Mouse (Mus musculus) CD4-positive naive resting alpha-beta T cell, adult 76 days (primary cell): Measurements from ENCODE around the gene Egr4. TPM values are rescaled to one million over a fixed set of nuclear protein-coding genes. Genes with fewer than 3 reads are reported as not detected.

Experiments used
- total RNA-seq: library from RNA; stranded (reverse); gene quantifications from one replicate; pipeline ENCODE4 v1.2.4, GENCODE M21; 2023

The Egr4 gene
- 0.26 TPM for total RNA-seq

DNA sequence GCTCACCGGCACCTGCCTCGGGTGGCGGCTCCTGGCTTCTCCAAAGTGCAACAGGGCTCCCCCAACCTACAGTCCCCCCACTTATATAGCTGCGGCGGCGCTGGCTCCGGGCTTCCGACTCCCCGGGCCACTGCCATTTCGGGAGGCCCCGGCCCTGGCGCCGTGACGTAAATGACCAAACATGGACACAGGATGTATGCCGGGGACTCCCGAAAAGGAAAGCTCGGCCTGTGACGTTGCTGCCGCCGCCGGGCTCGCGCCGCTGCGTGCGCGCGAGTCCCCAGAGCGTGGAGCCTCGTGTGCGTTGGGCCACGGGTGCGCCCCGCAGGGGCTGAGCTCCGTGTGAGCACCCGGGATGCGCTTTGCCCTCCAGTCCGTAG, at the start of gene Egr4:
Egr4 (minus strand) TSS at position 59 of the 380 bp plus-strand sequence.

DNA sequence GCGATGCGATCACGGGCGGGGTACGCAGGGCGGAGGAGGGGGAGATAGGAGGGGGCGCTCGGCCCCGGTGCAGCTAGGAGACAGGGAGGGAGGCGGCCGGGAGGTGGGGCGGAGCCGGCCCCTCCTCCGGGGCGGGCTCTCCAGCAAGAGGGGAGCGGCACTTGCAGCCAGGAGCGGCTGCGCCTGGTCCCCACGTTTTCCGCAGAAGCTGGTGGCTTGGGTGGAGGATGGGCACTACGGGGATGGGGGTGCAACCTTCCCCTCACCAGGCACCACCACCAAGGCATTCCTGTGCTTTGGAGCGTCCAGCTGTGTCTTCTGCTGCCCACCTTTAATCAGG, 10.5 kb downstream of the Egr4 start, which contains the start of gene Fbxo41:
Fbxo41 (minus strand) TSS at position 84 of the 340 bp plus-strand sequence.

Other genes with a start within 250 kb of the Egr4 start
- 5.7 TPM for gene Sfxn5, start 180.2 kb downstream of the Egr4 start, total RNA-seq
- 1.6 TPM for gene Rab11fip5, start 139.0 kb downstream of the Egr4 start, total RNA-seq
- gene Noto, start 89.7 kb downstream of the Egr4 start, total RNA-seq = not detected
- 46.2 TPM for gene Smyd5, start 81.6 kb downstream of the Egr4 start, total RNA-seq
- gene Cct7, start 62.1 kb downstream of the Egr4 start, total RNA-seq = 191 TPM
- gene Pradc1, start 61.6 kb downstream of the Egr4 start, total RNA-seq = 21.3 TPM
- not detected for gene Fbxo41, start 10.6 kb downstream of the Egr4 start, total RNA-seq
- gene Alms1, start 73.9 kb upstream of the Egr4 start, total RNA-seq = 4.2 TPM
- not detected for gene Nat8f7, start 199.6 kb upstream of the Egr4 start, total RNA-seq